Mouse (Mus musculus) liver, embryonic 14.5 days (tissue): ENCODE results near the gene Trmt1. TPM values are rescaled to one million over a fixed set of nuclear protein-coding genes. Genes with fewer than 3 reads are reported as not detected.

ENCODE experiments used
- ATAC-seq: fragments of 200-750 bp; cut with Nextera tagmentation; 2 replicates; pipeline ENCODE4 v1.8.0; 2017; ENCODE audit warnings: moderate number of reproducible peaks, mild to moderate bottlenecking, moderate library complexity; ENCODE audit not compliant: insufficient read depth
- DNase-seq, 3 experiments: peaks; one replicate each; pipeline ENCODE4 v3.0.0-alpha.2; 2012 to 2013; ENCODE audit warnings: low read depth in 3 of 3, low spot score in 3 of 3
- H3K27ac ChIP-seq: fragments of 300-500 bp; sonication (generic); 2 replicates; pipeline ENCODE4 v1.5.1; 2014; ENCODE audit warnings: moderate library complexity, mild to moderate bottlenecking, control low read depth, inconsistent platforms
- H3K27me3 ChIP-seq: fragments of 300-500 bp; sonication (generic); 2 replicates; pipeline ENCODE4 v1.6.1; 2014; ENCODE audit warnings: mild to moderate bottlenecking, low read length, moderate library complexity; ENCODE audit not compliant: control insufficient read depth, insufficient read depth
- H3K36me3 ChIP-seq: fragments of 300-500 bp; sonication (generic); replicated peaks from 2 replicates; pipeline ENCODE4 v1.6.1; 2014; ENCODE audit warnings: low read depth; ENCODE audit not compliant: control insufficient read depth, insufficient read depth
- H3K4me1 ChIP-seq, 2 experiments: fragments of 200-500 bp in 1 of 2; fragments of 300-500 bp in 1 of 2; sonication (generic) in 1 of 2; replicated peaks; 2 replicates each; pipeline ENCODE4 v1.6.1; 2012 to 2014; ENCODE audit warnings: antibody characterized with exemption in 1 of 2, inconsistent platforms in 1 of 2, low read length in 1 of 2; ENCODE audit not compliant: control insufficient read depth in 2 of 2, insufficient read depth in 2 of 2
- H3K4me2 ChIP-seq: fragments of 300-500 bp; sonication (generic); 2 replicates; pipeline ENCODE4 v1.6.1; 2014; ENCODE audit warnings: low read depth, mild to moderate bottlenecking, control low read depth, moderate library complexity
- H3K4me3 ChIP-seq, 2 experiments: fragments of 200-500 bp in 1 of 2; fragments of 300-500 bp in 1 of 2; sonication (generic) in 1 of 2; 2 replicates each; pipeline ENCODE4 v1.5.1; 2012 to 2014; ENCODE audit warnings: low read depth in 2 of 2, low read length in 2 of 2, mild to moderate bottlenecking in 2 of 2, control low read depth in 1 of 2, inconsistent platforms in 1 of 2, moderate library complexity in 1 of 2; ENCODE audit not compliant: insufficient read depth in 1 of 2
- H3K9ac ChIP-seq: fragments of 300-500 bp; sonication (generic); replicated peaks from 2 replicates; pipeline ENCODE4 v1.6.1; 2014; ENCODE audit warnings: mild to moderate bottlenecking, control low read depth, moderate library complexity
- H3K9me3 ChIP-seq: fragments of 300-500 bp; sonication (generic); 2 replicates; pipeline ENCODE4 v1.6.1; 2016; ENCODE audit warnings: low read length, mixed read lengths; ENCODE audit not compliant: control insufficient read depth
- CTCF ChIP-seq: IDR thresholded peaks from 2 replicates; pipeline ENCODE4 v1.5.1; 2016; ENCODE audit warnings: antibody characterized with exemption, low read depth, control low read depth
- EP300 ChIP-seq: IDR thresholded peaks from 2 replicates; pipeline ENCODE4 v1.6.1; 2016; ENCODE audit warnings: antibody characterized with exemption, low read depth
- WGBS: fragments of 180-500 bp; shearing (Covaris S2); extraction: QIAGEN DNeasy Blood & Tissue Kit; methylation state at CpG from one replicate; pipeline ENCODE4 v1.1.7; 2014; ENCODE audit not compliant: insufficient replicate concordance; 5-methylcytosine and 5-hydroxymethylcytosine counted together
- polyA plus RNA-seq, 2 experiments: library from polyadenylated mRNA; depleted of rRNA in 1 of 2; stranded (reverse) in 1 of 2; unstranded in 1 of 2; fragments of >200 nt; fragmentation: Nextera tagmentation in 1 of 2; extraction: Ambion mirVana in 1 of 2; gene quantifications; 2 replicates each; pipeline versions ENCODE4 v1.2.1 to v1.2.3; 2012 to 2014

Trmt1 gene
- polyA plus RNA-seq, 2 experiments, result 27.4 to 37.5 TPM

DNA sequence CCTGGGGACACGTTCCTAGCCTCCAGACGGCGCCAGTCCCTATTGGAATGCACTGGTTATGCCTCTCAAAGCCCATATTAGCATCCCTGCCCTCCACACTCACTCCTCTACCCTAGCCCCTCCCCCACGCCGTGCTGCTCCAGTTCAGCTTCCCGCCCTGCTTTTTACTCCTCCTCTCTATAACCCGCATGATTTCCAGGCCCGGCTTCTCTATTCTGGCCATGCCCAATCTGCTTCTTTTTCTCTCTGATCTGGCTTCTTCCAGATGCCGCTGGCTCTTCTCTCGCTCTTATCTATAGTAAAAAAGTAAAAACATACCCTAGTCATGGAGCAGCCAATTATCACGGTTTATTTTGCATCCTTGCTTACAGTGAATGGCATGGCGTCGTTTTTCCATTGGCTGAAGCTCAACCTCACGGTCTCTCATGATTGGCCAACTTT, 38.6 kb upstream of the Trmt1 start:
- H3K4me3 ChIP-seq, result peak overlapping the region in 1 of 2 experiments; percentile 8; a peak in 1 of 4 replicates
- peak; percentile 25; the same call in 1 of the 2 replicates for TF ChIP-seq CTCF
- TF ChIP-seq EP300, result no peak

DNA sequence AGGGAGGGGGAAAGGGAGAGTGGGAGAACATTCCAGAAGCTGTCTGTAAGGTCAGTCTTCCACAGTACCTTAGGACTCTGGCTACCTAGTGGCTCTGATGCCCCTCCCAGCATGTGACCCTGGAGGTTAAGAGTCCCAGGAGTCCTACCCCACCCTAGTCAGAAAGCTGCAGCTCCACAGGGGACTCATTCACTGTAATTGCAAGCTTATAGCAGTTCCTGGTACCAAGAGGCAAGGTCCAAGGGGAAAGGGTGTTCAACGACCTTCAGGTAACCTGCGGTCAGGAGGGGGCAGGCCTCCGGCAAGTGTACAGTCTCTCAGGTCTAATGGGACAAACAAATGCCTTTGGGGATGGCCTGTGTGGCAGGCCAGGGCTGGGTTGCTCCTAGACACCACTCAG, 35.9 kb upstream of the Trmt1 start:
- Histone ChIP-seq H3K27me3 (no peaks in the 10 kb centered on the region; the same call in 1 of the 2 replicates), H3K36me3 (no peaks in the 10 kb centered on the region), H3K9ac (no peak overlapping the region), H3K4me1 (peaks cover 5 to 14% of the 10 kb centered on the region in 2 experiments), H3K9me3 (no peaks in the 10 kb centered on the region), H3K4me3 (no peak overlapping the region), H3K27ac (no peak overlapping the region), H3K4me2 (no peak overlapping the region)
- ATAC-seq (no peak), DNase-seq (no peak)
- TF ChIP-seq EP300 (no peak), CTCF (no peak)
- 64% methylated on average over 3 of the region's 3 CpGs for WGBS

More for the DNA sequence above, 38.6 kb upstream of the Trmt1 start:
- Histone ChIP-seq H3K4me1 (peaks cover 5 to 11% of the 10 kb centered on the region in 2 experiments), H3K27ac (no peak overlapping the region), H3K9me3 (no peaks in the 10 kb centered on the region), H3K27me3 (no peaks in the 10 kb centered on the region), H3K4me2 (peak overlapping the region; percentile 51), H3K36me3 (no peaks in the 10 kb centered on the region), H3K9ac (peak overlapping the region; percentile 32; the same call in 1 of the 2 replicates)
- 5% methylated on average over 14 of the region's 14 CpGs for WGBS
- ATAC-seq (peak; percentile 62; the same call in 1 of the 2 replicates), DNase-seq (peak in 1 of 3 experiments; percentile 59)

DNA sequence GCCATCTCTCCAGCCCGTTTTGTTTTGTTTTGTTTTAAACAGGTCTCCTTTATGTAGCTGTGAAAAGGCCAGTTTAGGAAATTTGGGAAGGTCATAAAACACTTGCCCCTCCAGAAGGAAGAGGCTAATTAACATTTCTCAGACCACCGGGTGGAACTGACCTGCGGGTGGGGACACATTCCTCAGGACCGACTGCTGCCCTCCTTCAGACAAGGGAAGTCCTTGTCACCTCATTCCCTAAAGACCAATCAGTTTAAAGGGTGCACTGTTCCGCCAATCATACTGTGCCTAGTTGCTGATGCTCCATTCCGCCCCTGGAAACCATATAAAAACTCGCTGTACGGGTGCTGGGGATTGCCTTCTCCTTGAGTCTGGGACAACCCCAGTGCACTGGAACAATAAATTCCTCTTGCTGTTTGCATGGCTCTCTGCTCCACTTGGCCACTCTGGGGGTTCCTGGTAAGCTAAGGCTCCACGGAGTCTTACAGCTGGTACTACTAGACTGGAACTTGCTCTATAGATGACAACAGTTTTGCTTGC, 32.9 kb upstream of the Trmt1 start:
- 48% methylated on average over 9 of the region's 9 CpGs for WGBS
- no peak overlapping the region for H3K4me3 ChIP-seq
- no peak for ATAC-seq
- H3K4me2 ChIP-seq, result peak overlapping the region; percentile 13; the same call in 1 of the 2 replicates
- H3K27ac ChIP-seq, result no peak overlapping the region
- H3K9ac ChIP-seq, result 0 out of 2 replicates have a peak overlapping the region, but pooled peaks have one; percentile 6
- peaks cover 3% of the 10 kb centered on the region; the same call in 1 of the 2 replicates for H3K27me3 ChIP-seq
- H3K4me1 ChIP-seq, result peaks cover 22 to 28% of the 10 kb centered on the region in 2 experiments
- H3K9me3 ChIP-seq, result no peaks in the 10 kb centered on the region
- DNase-seq, result no peak
- no peaks in the 10 kb centered on the region for H3K36me3 ChIP-seq
- TF ChIP-seq EP300 (no peak), CTCF (no peak)

DNA sequence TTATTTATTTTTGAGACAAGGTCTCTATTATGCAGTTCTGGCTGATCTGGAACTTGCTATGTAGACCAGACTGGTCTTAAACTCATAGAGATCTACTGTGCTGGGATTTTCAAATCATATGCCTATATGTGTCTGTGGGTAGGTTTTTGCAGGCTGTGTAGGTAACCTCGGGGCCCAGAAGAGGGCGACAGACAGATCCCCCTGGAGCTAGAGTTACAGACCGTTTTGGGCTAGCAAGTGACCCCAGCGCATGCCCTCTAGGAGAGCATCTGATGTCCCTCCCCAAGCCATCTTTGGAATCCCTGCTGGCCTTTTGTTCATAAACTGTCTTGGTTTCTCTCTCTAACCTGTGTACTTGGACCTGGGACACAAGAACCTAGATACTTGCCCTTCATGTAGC, 31.5 kb upstream of the Trmt1 start:
- WGBS, result 26% methylated on average over 4 of the region's 4 CpGs
- ATAC-seq (no peak), DNase-seq (no peak)
- H3K27me3 ChIP-seq, result peaks cover 3% of the 10 kb centered on the region; the same call in 1 of the 2 replicates
- no peak overlapping the region for H3K4me3 ChIP-seq
- peaks cover 22 to 34% of the 10 kb centered on the region in 2 experiments for H3K4me1 ChIP-seq
- H3K9me3 ChIP-seq, result no peaks in the 10 kb centered on the region
- H3K27ac ChIP-seq, result no peak overlapping the region
- no peak overlapping the region for H3K9ac ChIP-seq
- H3K36me3 ChIP-seq, result no peaks in the 10 kb centered on the region
- TF ChIP-seq EP300, result no peak
- peak; percentile 57 for TF ChIP-seq CTCF
- no peak overlapping the region for H3K4me2 ChIP-seq

DNA sequence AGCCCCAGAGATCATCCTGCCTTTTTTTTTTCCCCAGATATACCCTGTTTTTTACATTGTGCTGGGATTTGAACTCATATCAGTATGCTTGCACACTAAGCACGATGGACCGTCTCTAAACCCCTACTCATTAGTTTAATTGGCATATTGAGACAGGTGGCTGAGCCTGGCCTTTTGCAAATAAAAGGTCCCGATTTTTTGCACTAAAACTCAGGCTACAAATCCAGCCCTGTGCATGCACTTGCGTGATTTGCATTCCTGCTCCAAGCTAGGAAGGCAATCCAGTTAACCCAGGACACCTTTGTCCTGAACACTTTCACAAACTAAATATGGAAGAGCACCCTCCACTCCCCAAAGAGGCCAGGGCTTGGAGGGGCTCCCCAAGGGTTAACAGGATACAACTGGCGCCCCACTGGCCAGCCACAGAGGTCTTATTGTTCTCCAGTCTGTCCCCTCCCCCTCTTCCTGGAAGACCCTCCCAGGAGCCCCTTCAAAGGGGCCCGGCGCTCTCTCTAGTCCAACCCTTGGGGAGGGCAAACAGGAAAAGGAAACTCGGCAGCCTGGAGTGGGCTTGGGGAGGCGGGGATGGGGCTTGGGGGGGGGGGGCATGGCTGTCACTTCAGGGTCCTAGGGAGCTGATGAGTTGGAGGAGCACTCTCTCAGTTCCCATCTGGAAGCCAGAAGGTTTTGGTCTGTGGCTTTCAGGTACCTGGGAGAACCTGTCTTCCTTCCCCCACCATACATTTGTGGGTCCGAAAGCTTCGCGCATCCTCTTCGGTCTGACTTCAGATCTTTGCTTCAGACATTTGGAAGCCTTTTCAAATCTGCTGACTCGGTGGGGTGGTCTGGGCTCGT, 30.5 kb upstream of the Trmt1 start:
- ATAC-seq, result no peak
- TF ChIP-seq EP300 (no peak), CTCF (no peak)
- H3K9ac ChIP-seq, result peak overlapping the region; percentile 64
- no peak for DNase-seq
- 12% methylated on average over 15 of the region's 15 CpGs for WGBS
- H3K4me1 ChIP-seq, result peaks cover 25 to 40% of the 10 kb centered on the region in 2 experiments
- no peak overlapping the region for H3K27ac ChIP-seq
- peak overlapping the region; percentile 41 to 50 for H3K4me3 ChIP-seq
- H3K27me3 ChIP-seq, result peaks cover 3% of the 10 kb centered on the region; the same call in 1 of the 2 replicates
- no peaks in the 10 kb centered on the region for H3K36me3 ChIP-seq
- H3K9me3 ChIP-seq, result no peaks in the 10 kb centered on the region
- peak overlapping the region; percentile 93 for H3K4me2 ChIP-seq
